Mouse (Mus musculus) heart, postnatal 0 days (tissue): ENCODE data around the gene Dab1.

Source experiments
- CTCF ChIP-seq: IDR thresholded peaks from 2 replicates; pipeline ENCODE4 v1.5.1; 2016; ENCODE audit warnings: antibody characterized with exemption, control low read depth, low read depth
- EP300 ChIP-seq: IDR thresholded peaks from 2 replicates; pipeline ENCODE4 v1.6.1; 2016; ENCODE audit warnings: antibody characterized with exemption, low read depth

- TF ChIP-seq EP300: no peak
- TF ChIP-seq CTCF: no peak
Observed at GRCm38 (mm10) chr4:104547091-104547490, 927.9 kb downstream of the Dab1 start.
